Mouse (Mus musculus) erythroblast, adult 5-6 weeks (primary cell): Measurements from ENCODE around the gene Lurap1. TPM values are rescaled to one million over a fixed set of nuclear protein-coding genes. Genes with fewer than 3 reads are reported as not detected.

Source experiments
- ATAC-seq: replicated peaks from 2 replicates; pipeline ENCODE4 v1.8.0; 2016; ENCODE audit warnings: moderate number of reproducible peaks, mild to moderate bottlenecking, moderate TSS enrichment, inconsistent platforms; ENCODE audit not compliant: poor library complexity, low FRiP score, severe bottlenecking
- total RNA-seq, 2 experiments: library from RNA; stranded (forward) in 1 of 2; stranded (reverse) in 1 of 2; fragments of 150-400 nt in 1 of 2; fragments of 200-764, 138-1000 nt in 1 of 2; gene quantifications; 2 replicates each; pipeline versions ENCODE4 v1.2.3 to v1.2.4; 2015 to 2017; ENCODE audit warnings: low replicate concordance in 2 of 2

The Lurap1 gene
- total RNA-seq, 2 experiments from 2014 or later = not detected

GRCm38 (mm10) chr4:116123602-116124519, 27.3 kb downstream of the Lurap1 start, which contains the start of the genes Rad54l and Pomgnt1:
Rad54l (minus strand) TSS chr4:116123690.
Pomgnt1 (plus strand) TSS chr4:116123840.
- peak; percentile 94 for ATAC-seq

GRCm38 (mm10) chr4:116122762-116123161, 28.4 kb downstream of the Lurap1 start:
- ATAC-seq = peak; percentile 71

GRCm38 (mm10) chr4:116111486-116111885, 39.7 kb downstream of the Lurap1 start:
- ATAC-seq = no peak

GRCm38 (mm10) chr4:116110695-116111094, 40.4 kb downstream of the Lurap1 start:
- no peak for ATAC-seq

GRCm38 (mm10) chr4:116105278-116105677, 45.9 kb downstream of the Lurap1 start:
- ATAC-seq = no peak

- ATAC-seq = peak; percentile 82
Measured at GRCm38 (mm10) chr4:116100959-116101358, 50.2 kb downstream of the Lurap1 start.

- no peak for ATAC-seq
Measured at GRCm38 (mm10) chr4:116097211-116097610, 53.9 kb downstream of the Lurap1 start.

- no peak for ATAC-seq
Measured at GRCm38 (mm10) chr4:116096291-116096690, 54.8 kb downstream of the Lurap1 start.

GRCm38 (mm10) chr4:116088510-116089249, 62.5 kb downstream of the Lurap1 start:
- no peak for ATAC-seq

Other genes with a start within 250 kb of the Lurap1 start
- gene Dmbx1, start 211.4 kb downstream of the Lurap1 start, total RNA-seq (2015; ENCODE audit: low replicate concordance) = not detected in 2 replicates
- gene Dmbx1, start 211.4 kb downstream of the Lurap1 start, total RNA-seq (2017; ENCODE audit: low replicate concordance) = not detected in 2 replicates
- 2.1 TPM in 1 of 2 replicates, not detected in the other for gene Faah, start 133.4 kb downstream of the Lurap1 start, total RNA-seq (2015; ENCODE audit: low replicate concordance)
- 1.3 TPM in 1 of 2 replicates, not detected in the other for gene Faah, start 133.4 kb downstream of the Lurap1 start, total RNA-seq (2017; ENCODE audit: low replicate concordance)
- 2.5 and 2.9 TPM in 2 replicates for gene Nsun4, start 97.5 kb downstream of the Lurap1 start, total RNA-seq (2015; ENCODE audit: low replicate concordance)
- gene Nsun4, start 97.5 kb downstream of the Lurap1 start, total RNA-seq (2017; ENCODE audit: low replicate concordance) = 0.43 and 1.1 TPM in 2 replicates
- gene Uqcrh, start 76.3 kb downstream of the Lurap1 start, total RNA-seq (2015; ENCODE audit: low replicate concordance) = 197 and 223 TPM in 2 replicates
- 191 and 235 TPM in 2 replicates for gene Uqcrh, start 76.3 kb downstream of the Lurap1 start, total RNA-seq (2017; ENCODE audit: low replicate concordance)
- gene Lrrc41, start 76.1 kb downstream of the Lurap1 start, total RNA-seq (2015; ENCODE audit: low replicate concordance) = 3.5 and 9.0 TPM in 2 replicates
- 1.3 and 3.3 TPM in 2 replicates for gene Lrrc41, start 76.1 kb downstream of the Lurap1 start, total RNA-seq (2017; ENCODE audit: low replicate concordance)
- gene Rad54l, start 27.6 kb downstream of the Lurap1 start, total RNA-seq (2015; ENCODE audit: low replicate concordance) = 7.7 and 8.1 TPM in 2 replicates
- 14.8 and 16.8 TPM in 2 replicates for gene Rad54l, start 27.6 kb downstream of the Lurap1 start, total RNA-seq (2017; ENCODE audit: low replicate concordance)
- gene Pomgnt1, start 27.5 kb downstream of the Lurap1 start, total RNA-seq (2015; ENCODE audit: low replicate concordance) = 0.63 and 7.9 TPM in 2 replicates
- gene Pomgnt1, start 27.5 kb downstream of the Lurap1 start, total RNA-seq (2017; ENCODE audit: low replicate concordance) = 2.2 and 6.8 TPM in 2 replicates
- gene Tspan1, start 16.3 kb upstream of the Lurap1 start, total RNA-seq (2015; ENCODE audit: low replicate concordance) = not detected in 2 replicates
- gene Tspan1, start 16.3 kb upstream of the Lurap1 start, total RNA-seq (2017; ENCODE audit: low replicate concordance) = not detected in 2 replicates
- gene 1700042G07Rik, start 22.0 kb upstream of the Lurap1 start, total RNA-seq (2015; ENCODE audit: low replicate concordance) = not detected in 2 replicates
- gene 1700042G07Rik, start 22.0 kb upstream of the Lurap1 start, total RNA-seq (2017; ENCODE audit: low replicate concordance) = not detected in 2 replicates
- gene Gm49337, start 22.0 kb upstream of the Lurap1 start, total RNA-seq (2015; ENCODE audit: low replicate concordance) = 0.84 TPM in 1 of 2 replicates, not detected in the other
- gene Gm49337, start 22.0 kb upstream of the Lurap1 start, total RNA-seq (2017; ENCODE audit: low replicate concordance) = not detected in 2 replicates
- gene Pik3r3, start 70.3 kb upstream of the Lurap1 start, total RNA-seq (2015; ENCODE audit: low replicate concordance) = not detected in 2 replicates
- gene Pik3r3, start 70.3 kb upstream of the Lurap1 start, total RNA-seq (2017; ENCODE audit: low replicate concordance) = 0.26 and 0.84 TPM in 2 replicates